ENCODE assay signal across 17 mouse cellular contexts in genomic region chr1:44568296-44568695, GRCm38 (mm10).
"Had no signal": no experiment of that assay in that cellular context is flagged by ENCODE, and none has a peak within 500 bp of the region (broad histone marks: within the 10 kb centered on the region; RNA-seq: fewer than 3 reads in every experiment).

No protein-coding gene starts in this region.

- ATAC-seq: hindbrain, embryonic 16.5 days; intestine, embryonic 16.5 days; liver, embryonic 12.5 days had no signal

- DNase-seq: gastrocnemius, postnatal 14 days; gastrocnemius, postnatal 36 days; heart, adult 11 months; heart, adult 2 months; heart, postnatal 14 days; heart, postnatal 36 days; kidney, adult 11 months; kidney, adult 2 months; kidney, adult 9 months; kidney, postnatal 14 days; kidney, postnatal 36 days; layer of hippocampus, adult 9-11 months; layer of hippocampus, postnatal 36 days; left cerebral cortex, postnatal 4 days had no signal
